ENCODE assay signal across 8 mouse cellular contexts in the genomic region with DNA sequence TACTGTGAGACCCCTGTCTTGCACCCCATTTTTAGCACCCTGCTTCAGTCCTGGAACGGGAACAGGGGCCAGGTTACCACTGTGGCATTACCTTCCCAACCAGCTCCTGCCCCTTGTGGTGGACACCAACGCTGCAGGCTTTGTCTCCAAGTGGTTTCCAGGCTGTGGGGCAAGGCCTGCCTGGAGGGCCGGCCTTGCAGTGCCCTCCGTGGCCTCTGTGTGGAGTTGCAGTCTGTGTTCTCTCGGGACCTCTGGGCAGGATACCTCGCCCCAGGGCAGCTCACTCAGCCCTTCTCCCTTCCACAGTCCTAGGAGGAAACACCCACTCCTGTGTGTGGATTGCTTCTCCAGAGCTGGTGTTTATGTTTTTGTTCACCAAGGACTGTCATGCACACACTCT. TPM values are rescaled to one million over a fixed set of nuclear protein-coding genes. Genes with fewer than 3 reads are reported as not detected.
DNase-seq lines count a peak whose midpoint lies in the region; ATAC-seq lines count a peak whose summit lies in the region.

No protein-coding gene starts in this region.

- H3K4me1 ChIP-seq in hindbrain, embryonic 15.5 days (replicated peaks): no peaks in the 10 kb centered on the region

- H3K27me3 ChIP-seq in hindbrain, embryonic 15.5 days: no peaks in the 10 kb centered on the region

- no peak overlapping the region for H3K4me3 ChIP-seq in hindbrain, embryonic 15.5 days

- H3K27ac ChIP-seq in hindbrain, embryonic 15.5 days (replicated peaks): no peak overlapping the region

- H3K9me3 ChIP-seq in hindbrain, embryonic 15.5 days: no peaks in the 10 kb centered on the region

- no peak overlapping the region for H3K4me2 ChIP-seq in hindbrain, embryonic 15.5 days

- peak; percentile 85 for ATAC-seq in hindbrain, embryonic 15.5 days (ENCODE audit: low FRiP score, low read depth)
- ATAC-seq in erythroid progenitor cell, adult 5-6 weeks (replicated peaks; ENCODE audit: low FRiP score, poor library complexity, severe bottlenecking): no peak

- 2% methylated on average over 6 of the region's 6 CpGs for WGBS in hindbrain, embryonic 15.5 days

- no peaks in the 10 kb centered on the region for H3K36me3 ChIP-seq in hindbrain, embryonic 15.5 days

- no peak overlapping the region for H3K9ac ChIP-seq in hindbrain, embryonic 15.5 days

- DNase-seq in WW6 (ENCODE audit: low read depth, low spot score): peak; percentile 76
- DNase-seq in cerebellum, postnatal 25 days: peak; percentile 86 to 91
- peak; percentile 86 for DNase-seq in gastrocnemius, adult 18-20 months (ENCODE audit: low spot score)
- peak; percentile 51 to 53 for DNase-seq in layer of hippocampus, postnatal 36 days
- peak; percentile 95 for DNase-seq in lung, postnatal 36 days
- peak; percentile 61 for DNase-seq in right cerebral cortex, postnatal 25 days

RNA-seq across cellular contexts. Expression of a gene that starts 43.2 kb away (rescaled TPM):
- under 1 TPM; 0.09 to 0.17 TPM for total RNA-seq in gastrocnemius, adult 18-20 months (2021)
- 0.69 and 0.81 TPM in 2 replicates for polyA plus RNA-seq in hindbrain, embryonic 15.5 days (2015; fragmentation: Nextera tagmentation; extraction: Ambion mirVana)
- under 1 TPM; 0.37 to 0.88 TPM for total RNA-seq in layer of hippocampus, postnatal 36 days (2021)
- total RNA-seq in erythroid progenitor cell, adult 5-6 weeks (2015; ENCODE audit: low replicate concordance): not detected in 2 replicates
- not detected in 2 replicates for total RNA-seq in erythroid progenitor cell, adult 5-6 weeks (2017; ENCODE audit: low replicate concordance)
